Mouse (Mus musculus) adrenal gland, adult 18-20 months (tissue): ENCODE measurements at regions not wholly inside any gene's neighbourhood (a gene's known extent, or its start where the extent isn't known, plus 50 kb on each side); places are given as distances from the start of the nearest gene placed in this dataset.
A peak's percentile ranks its signal among the peaks of the same experiment; 100 is the strongest.

Experiments
- DNase-seq, 2 experiments: peaks; one replicate each; pipeline ENCODE4 v3.0.0; 2021 to 2022; ENCODE audit warnings: low spot score in 2 of 2

DNA sequence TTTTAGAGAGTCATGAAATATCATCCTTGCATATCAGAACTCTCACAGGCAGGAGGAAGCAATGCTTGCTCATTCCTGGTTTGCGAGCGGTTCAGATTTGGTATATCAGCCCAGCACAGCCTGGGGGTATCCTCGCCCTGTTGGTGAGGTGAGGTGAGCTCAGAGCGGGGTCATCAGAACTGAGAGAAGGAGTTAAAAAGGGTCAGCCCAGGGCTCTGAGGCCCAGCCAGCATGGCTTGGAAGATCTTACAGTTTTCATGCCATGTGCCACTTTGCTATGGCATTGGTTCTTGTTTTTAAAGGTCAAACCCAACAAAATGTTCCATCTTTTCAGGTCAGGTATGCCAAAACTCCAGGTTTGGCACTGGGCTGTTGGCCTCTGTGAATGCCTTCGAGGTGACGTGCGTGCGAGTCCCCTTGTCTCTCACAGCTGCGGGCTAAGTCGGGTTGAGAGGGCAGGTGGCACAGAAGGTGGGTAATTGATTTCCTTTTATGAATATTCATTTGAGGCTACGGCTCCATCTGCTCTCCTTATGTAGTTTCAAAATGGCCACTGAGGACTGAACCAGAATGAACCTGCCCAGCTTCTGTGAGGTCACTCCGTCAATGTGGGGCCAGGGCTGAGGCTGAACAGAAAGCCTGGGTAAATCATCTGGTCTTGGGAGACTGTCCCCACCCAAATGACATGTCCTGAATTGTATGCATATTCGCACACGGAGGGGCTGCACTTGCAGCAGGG, 86.3 kb downstream of the Hhipl2 start:
- DNase-seq, result no peak

DNA sequence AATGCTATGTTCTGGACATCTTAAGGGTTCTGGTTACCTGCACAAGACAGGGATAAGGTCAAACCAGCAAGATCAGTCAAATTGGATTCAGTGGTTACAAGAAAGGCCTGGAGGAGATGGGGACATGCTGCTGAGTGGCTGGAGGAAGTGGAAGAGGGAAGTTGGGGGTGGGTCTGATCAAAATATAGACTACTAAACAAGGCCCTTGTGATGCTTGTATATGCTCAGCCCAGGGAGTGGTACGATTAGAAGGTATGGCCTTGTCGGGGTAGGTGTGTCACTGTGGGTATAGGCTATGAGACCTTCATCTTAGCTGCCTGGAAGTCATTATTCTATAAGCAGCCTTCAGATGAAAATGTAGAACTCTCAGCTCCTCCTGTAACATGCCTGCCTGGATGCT, 89.9 kb downstream of the Hhipl2 start:
- DNase-seq, result no peak

DNA sequence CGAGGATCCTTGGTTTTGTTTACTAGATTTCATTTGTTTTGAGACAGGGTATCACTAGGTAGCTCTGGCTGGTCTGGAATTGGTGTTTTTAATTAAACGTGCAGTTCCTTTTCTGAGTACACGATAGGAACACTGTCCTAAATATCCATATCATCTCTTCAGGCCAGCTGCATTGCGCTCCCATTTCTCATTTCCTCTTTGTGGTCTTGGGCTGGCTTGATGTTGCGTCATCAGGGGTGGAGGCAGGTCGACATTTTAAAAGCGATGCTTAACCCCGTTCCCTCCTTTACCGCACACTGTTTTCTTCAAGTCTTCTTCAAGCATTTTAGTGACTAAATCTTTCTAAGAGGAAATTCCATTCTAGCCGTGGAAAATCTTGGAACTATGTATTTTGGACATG, 92.7 kb downstream of the Hhipl2 start:
- DNase-seq, result no peak

DNA sequence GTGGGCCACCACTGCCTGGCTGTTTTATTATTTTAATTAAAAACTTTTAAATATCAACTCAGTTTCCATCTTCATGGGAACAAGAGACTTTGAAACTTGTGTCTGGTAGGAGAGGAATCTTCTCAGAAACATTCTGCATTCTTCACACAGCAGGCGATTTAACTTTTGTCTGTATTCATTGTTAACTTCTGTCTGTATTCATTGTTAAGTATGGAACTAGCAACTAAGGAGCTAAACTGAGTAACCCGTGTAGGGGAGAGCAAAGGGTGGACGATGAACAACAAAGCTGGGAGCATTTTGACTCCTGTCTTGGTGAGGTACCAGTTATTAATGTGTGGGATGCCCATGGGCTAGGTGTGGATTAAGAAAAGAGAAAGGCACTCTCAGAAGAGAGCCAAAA, 95.9 kb downstream of the Hhipl2 start:
- DNase-seq, result no peak

DNA sequence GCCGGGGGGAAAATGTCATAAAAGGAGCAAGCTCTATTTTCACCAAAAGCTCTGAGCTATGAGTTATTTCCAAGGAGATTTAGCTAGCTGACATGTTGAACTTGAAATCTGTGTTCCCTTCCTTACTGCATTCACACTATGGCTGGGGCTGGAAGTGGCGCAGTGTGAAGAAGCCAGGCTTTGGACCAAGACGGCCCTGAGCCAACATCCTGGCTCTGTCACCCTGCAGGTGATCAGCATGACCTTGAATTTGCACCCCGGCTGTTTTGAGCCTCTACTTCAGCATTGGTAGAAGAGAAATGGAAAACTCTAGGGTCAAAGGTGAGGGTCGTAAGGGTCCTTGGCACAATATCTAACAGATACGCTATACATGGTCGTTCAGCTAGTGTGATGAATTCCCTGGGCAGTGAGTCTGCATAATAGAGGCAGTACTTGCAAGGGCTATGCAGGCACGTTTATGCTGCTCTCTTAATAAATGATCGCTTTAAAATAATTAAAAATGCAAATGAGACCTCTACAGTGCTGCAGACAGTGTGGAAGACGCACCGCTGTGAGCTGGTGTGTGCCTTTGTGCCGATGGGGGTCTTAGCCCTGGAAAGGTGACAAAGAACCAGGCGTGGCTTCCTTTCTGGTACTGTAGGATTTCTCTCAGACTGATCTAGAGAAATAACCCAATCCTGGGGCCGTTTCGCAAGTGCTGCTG, 96.4 kb downstream of the Hhipl2 start:
- no peak for DNase-seq

DNA sequence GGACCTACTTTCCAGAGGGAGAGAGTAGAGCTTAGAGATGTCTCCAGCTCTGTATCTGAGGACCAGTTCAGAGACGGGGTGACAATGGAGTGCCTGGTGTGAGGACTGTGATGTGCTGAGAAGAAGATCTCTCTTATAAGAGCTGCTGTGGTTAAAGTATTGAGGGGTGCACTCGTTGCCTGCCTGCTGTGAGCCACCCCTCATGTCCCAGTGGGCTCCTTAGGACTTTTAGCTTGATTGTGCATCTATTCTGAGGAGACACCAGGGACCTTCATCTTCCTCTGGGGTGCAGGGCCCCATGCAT, 96.9 kb downstream of the Hhipl2 start:
- DNase-seq, result no peak

DNA sequence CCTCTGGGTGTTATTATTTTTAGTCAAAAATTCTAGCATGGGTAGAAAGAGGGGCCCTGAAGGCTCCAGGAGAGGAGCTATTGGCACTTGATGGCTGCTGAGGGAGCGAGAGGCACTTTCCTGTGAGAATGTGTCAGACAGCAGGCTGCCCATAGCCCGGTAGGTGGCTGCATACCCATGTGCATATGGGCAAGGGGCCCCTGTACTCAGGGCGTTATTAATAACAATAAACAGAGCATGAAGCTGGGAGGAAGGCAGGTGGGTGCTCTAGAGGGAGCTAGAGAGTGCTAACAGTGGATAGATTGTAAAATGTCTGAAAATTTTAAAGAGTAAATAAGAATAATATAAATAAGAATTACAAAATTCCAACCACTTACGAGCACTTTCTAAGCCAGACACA, 98.2 kb downstream of the Hhipl2 start:
- DNase-seq, result no peak

DNA sequence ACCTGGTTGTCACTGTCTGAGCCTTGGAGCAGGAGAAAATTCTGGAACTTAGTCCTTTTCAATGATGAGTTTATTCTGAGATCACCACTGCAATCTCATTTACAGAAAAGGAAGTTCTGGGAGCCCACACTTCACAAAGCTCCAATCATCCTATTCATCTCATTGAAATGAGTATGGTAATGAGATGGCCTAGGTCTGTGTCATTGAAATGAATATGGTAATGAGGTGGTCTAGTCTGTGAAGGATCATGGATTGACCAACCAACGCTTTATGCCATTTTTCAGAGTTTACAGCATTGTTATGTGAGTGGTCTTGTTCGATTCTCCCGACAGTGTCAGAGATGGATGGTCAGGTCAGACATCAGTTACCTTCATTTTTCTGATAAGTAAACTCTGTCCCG, 99.2 kb downstream of the Hhipl2 start:
- DNase-seq, result no peak

DNA sequence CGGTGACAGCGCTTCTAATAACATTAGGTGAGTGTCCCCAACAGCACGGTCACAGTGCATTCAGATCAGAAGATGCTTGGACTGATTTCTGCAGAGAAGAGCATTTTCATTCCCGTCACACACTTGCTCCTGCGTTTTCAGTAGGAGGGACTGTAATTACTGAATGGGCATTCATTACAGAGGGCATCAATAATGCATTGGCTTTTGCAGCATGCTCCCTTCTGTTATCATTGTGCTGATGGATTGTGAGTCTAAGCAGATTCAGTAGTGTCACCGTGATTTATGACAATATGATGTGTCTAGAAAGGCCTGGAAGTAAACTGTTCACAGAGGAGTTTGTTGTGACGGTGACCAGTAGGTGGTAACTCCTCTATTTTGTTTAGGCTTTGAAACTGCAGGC, 103.6 kb downstream of the Hhipl2 start:
- DNase-seq, result no peak

DNA sequence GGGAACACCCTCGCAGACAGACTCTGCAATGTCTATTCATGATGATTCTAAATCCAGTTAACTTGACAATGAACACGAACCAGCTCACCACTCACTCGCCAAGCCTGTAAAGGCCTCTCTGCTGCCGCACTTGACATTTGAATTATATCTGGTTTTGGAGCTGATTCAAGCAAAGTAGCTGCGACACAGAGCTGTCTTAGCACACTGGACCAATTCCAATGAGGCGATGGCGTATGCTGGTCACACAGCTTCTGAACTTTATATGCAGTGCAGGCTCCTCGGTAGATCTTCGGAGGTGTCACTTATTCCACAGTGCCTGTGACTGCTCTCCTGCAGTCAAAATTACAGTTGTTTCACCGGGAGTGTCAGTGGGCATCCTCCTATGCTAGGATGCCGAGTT, 115.4 kb downstream of the Hhipl2 start:
- DNase-seq, result no peak

DNA sequence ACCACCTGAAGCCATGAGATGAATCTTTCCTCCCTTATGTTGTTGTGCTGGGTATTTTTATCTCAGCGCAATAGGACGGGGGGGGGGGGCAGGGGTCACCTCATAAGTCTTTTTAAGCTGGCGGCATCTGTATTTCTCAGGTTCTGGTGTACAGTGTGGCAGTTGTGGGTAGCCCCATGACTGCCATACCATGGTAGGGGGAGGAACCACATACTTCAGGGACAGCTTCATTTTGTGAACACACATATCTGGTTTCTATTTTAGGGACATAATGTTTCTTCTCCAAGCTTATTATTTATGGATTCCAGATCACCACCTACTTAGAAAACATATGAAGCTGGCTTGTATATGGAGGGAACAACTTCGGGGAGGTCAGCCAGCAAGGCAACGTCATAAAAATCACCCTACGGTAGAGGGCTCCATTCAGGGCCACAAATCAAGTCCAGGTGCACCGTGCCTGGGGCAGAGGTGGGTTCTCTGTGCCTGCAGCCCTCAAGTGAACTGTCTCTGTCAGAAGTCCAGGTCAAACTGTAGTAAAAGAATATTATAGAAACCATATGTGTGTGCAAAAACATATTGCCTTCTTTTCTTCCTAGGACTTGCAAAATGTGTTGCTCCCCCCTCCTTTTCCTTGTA, 130.9 kb downstream of the Hhipl2 start:
- no peak for DNase-seq

DNA sequence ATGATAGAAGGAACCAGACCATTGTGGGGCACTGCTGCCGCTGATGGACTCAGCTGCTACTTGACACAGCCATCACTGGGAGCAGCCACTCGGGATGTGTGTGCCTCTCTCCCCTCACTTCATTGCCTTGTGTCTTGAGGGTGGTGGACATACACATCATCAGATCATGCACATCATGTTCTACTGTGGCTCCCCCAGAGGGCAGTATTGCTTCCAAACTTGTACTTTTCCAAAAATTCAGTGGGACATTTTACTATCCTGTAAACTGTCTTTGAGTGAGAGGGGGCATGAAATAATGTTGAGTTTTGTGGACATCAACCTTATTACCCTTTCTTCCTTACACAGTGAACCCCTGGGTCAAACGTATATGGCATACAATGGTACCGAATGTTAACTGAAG, 134.6 kb downstream of the Hhipl2 start:
- DNase-seq, result no peak

DNA sequence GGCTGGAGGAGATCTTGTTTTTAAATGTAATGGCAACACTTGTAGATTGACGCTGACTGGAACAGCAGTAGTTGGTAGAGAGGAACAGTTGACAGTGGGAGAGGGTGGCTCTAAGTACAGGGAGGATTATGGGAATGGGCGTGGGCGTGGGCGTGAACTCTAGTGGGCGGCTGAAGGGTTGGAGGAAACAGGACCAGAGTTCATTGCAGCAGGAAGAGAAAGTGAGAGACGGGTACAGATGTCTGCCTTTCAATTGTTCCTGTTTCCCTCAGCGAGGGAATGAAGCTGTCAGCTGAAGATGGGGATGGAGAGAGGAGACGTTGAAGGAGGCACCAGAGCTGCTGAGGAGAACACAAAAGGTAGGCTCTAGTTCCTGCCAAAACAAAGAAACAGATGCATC, 135.2 kb downstream of the Hhipl2 start:
- DNase-seq, result no peak

DNA sequence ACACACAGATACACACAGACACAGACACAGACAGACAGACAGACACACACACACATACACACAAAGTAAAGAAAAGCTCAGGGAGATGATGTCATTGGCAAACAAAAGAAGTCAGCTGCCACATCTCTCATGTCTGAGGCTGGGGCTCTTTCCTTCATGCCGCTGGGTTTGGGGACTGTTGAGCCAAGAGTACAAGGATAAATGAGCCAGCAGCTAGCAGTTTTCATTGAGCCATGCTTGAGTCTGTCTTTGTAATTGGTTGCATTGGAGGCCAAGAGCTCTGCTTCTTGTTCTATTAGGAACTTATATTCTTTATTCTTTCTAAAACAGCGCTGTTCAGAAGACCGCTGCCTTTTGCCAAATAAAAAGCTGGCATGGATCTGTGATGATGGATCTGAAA, 144.8 kb downstream of the Hhipl2 start:
- DNase-seq, result no peak

DNA sequence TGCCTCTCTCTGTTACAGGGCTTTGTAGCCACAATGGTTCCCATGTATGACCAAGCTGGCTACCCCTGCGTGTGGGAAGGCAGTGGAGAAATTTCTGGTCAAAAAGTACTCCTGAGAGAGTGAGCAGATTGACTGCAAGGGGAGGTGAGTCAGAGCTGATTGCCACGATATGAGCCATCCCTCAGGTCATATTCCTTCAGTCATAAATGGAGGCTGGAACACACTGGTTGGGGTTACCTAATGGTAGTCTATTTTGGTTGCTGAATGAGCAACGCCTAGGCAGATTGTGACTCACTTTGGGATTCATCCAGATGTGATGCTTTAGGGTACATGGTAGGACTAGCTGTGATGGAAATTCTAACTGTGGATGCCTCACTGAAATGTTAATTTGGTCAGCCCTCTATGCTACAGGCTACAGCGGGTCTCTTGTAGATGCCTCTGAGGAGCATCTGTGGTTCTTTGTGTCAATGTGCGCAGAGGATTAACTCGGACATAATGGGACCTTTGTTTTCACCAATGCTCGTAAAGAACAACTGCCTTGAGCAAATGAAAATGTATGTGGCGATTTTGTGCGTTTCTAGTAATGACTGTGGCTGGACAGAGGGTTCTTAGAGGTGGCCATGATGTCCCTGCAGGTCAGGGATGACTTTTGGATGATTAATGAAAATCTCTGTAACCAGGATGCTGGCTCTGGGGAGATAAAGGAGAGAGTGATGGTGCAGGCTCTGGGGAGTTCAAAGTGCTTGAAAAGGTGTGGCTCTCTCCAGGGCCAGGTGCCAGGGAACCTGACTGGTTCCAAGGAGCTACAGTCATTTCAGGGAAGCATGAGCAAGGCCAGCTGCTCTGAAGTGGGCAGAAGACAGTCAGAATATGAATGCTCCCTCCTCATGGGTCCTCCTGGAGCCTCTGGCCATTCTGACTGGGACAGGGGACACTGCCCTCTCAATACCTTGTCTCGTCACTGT, 155.9 kb downstream of the Hhipl2 start:
- no peak for DNase-seq

DNA sequence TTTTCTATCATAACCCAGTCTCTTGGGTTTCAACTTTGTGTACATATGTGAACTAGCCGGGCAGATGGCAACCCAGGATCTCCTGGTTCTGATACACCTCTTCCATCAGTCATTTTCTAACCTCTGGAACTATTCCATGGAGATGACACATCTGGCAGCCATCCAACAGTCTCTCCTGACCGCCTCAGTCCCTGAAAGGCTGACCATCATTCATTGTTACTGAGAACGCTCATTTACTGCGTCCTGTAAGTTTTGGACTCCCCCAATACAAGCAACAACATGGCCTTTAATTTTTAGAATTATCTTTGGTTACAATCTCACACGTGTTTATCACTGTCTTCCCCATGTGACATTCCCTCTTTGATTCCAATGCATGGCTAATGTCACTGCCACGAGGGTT, 166.8 kb downstream of the Hhipl2 start:
- DNase-seq, result peak in 1 of 2 experiments; percentile 25

DNA sequence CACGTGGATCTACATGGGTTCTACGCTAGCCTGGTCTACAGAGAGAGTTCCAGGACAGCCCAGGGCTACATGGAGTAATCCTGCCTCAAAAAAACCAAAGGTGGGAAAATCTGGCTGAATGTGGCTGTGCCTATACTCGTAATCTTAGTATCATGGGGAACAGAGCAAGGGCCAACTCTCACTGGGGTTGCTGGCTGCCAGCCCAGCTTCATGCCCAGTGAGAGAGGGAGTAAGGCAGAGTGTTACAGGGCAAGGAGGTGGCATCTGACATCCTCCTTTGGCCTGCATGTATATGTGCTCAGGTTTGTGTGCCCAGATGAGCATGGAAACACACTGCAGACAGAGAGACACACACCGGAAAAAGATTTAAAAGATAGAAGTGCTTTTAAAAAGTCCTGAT, 168.4 kb downstream of the Hhipl2 start:
- no peak for DNase-seq

DNA sequence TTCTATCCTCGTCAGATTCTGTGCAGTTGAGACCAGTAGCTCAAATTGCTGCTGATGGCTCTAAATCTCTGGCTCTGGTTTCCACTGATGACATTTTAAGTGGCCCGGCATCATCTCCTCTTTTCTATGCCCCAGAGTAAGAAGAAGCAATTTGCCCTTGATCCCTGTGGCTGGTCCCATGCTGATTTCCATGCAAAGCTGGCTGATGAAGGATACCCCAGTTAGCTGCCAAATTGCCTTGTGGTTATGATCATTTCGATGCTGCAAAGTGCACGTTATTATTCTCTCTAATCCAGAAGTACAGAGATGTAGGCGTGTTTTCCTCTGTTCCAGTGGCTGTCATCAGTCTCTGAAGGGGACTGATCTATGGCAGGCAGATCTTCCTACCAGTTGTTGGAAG, 177.3 kb downstream of the Hhipl2 start:
- no peak for DNase-seq

DNA sequence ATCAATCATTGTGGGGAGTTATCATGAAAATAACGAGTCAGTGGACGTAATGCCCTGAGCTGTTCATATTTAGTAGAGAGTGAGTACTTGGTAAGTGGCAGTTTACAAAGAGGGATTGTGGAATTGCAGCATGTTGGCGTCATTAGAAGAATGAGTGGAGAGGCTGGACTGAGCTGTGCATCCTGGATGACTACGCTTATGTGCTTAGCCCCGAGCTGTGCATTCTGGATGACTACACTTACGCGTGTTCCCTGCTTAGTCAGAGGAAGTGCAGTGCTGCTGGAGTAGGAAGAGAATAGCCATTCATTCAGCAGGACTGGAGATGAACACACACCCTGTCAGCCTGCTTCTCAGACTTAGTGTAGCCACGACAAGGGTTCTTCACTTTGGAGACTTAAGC, 182.5 kb downstream of the Hhipl2 start:
- no peak for DNase-seq

DNA sequence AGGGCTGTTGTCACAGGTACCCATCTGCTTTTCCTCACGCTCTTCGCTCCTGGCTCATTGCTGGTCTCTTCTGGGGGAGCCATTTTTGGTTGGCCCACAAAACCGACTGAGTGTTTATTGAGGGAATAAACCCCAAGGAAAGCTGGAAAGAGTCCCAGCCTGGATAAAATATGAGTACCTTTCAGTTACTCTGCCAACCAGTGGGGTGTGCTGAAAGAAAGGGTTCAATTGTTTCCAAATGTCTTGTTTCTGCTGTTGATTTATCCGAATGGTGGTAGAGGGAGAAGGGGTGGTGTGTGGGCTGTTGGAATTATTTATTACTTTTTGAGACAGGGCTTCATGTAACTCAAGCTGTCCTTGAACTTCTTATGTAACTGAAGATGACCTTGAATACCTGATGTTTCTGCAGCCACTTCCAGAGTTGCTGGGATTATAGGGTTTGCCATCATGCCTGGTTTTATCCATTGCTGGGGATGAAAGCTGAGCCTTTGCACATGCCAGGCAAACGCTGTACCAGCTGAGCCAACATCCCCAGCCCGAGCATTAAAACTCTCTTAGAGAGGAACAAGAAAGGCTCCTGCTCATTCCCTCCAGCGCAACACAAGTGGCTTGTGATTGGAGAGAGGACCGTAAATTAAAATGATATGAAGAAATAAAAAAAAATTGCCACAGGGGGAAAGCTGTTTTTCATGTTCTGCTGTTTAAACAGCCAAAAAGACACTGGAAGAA, 194.1 kb downstream of the Hhipl2 start:
- no peak for DNase-seq
